Mouse (Mus musculus): ENCODE measurements around the gene Cpt1a. TPM values are rescaled to one million over a fixed set of nuclear protein-coding genes. Genes with fewer than 3 reads are reported as not detected.

The Cpt1a gene
- 25.9 and 33.4 TPM in 2 replicates for polyA plus RNA-seq (2015; fragmentation: Nextera tagmentation; extraction: Ambion mirVana)

- no peaks in the 10 kb centered on the region; the same call in 1 of the 2 replicates for H3K9me3 ChIP-seq (replicated peaks)
- H3K4me2 ChIP-seq = peak within 1 kb of the TSS; percentile 98
- peak; percentile 18; the same call in 1 of the 2 replicates for ATAC-seq (replicated peaks; ENCODE audit: low FRiP score)
- H3K4me1 ChIP-seq = peaks cover 50% of the 10 kb centered on the region
- no peaks in the 10 kb centered on the region for H3K36me3 ChIP-seq
- WGBS = 3% methylated on average over 26 of the region's 26 CpGs
- H3K9ac ChIP-seq = peak within 1 kb of the TSS; percentile 58
- peak within 1 kb of the TSS; percentile 96 for H3K27ac ChIP-seq
- H3K27me3 ChIP-seq = 0 out of 2 replicates have a peak, but pooled peaks cover 3% of the 10 kb centered on the region
- peak within 1 kb of the TSS; percentile 68 for H3K4me3 ChIP-seq (replicated peaks)
These were observed at the start of gene Cpt1a for GRCm38 (mm10) chr19:3322261-3322969. TSS of gene Cpt1a (plus strand) at chr19:3322334.

GRCm38 (mm10) chr19:3273331-3273730, 48.8 kb upstream of the Cpt1a start:
- H3K4me2 ChIP-seq = no peak overlapping the region
- no peak overlapping the region for H3K4me3 ChIP-seq (replicated peaks)
- H3K27ac ChIP-seq = no peak overlapping the region
- no peaks in the 10 kb centered on the region for H3K4me1 ChIP-seq
- no peaks in the 10 kb centered on the region for H3K27me3 ChIP-seq
- no peak for ATAC-seq (replicated peaks; ENCODE audit: low FRiP score)
- H3K9me3 ChIP-seq (replicated peaks) = no peaks in the 10 kb centered on the region
- no peak overlapping the region for H3K9ac ChIP-seq
- 91% methylated on average over 9 of the region's 9 CpGs for WGBS
- peaks cover 96% of the 10 kb centered on the region for H3K36me3 ChIP-seq

GRCm38 (mm10) chr19:3275744-3276365, 46.3 kb upstream of the Cpt1a start:
- Histone ChIP-seq H3K4me2 (no peak overlapping the region), H3K9ac (no peak overlapping the region), H3K27ac (no peak overlapping the region), H3K9me3 (replicated peaks) (no peaks in the 10 kb centered on the region), H3K4me1 (no peaks in the 10 kb centered on the region), H3K4me3 (replicated peaks) (no peak overlapping the region), H3K36me3 (peaks cover 92% of the 10 kb centered on the region), H3K27me3 (no peaks in the 10 kb centered on the region)
- WGBS = 91% methylated on average over 3 of the region's 3 CpGs
- no peak for ATAC-seq (replicated peaks; ENCODE audit: low FRiP score)

- H3K36me3 ChIP-seq = peaks cover 61% of the 10 kb centered on the region
- no peaks in the 10 kb centered on the region for H3K9me3 ChIP-seq (replicated peaks)
- H3K27ac ChIP-seq = no peak overlapping the region
- H3K27me3 ChIP-seq = no peaks in the 10 kb centered on the region
- H3K4me1 ChIP-seq = peaks cover 20% of the 10 kb centered on the region
- ATAC-seq (replicated peaks; ENCODE audit: low FRiP score) = no peak
- 74% methylated on average over 4 of the region's 4 CpGs for WGBS
- H3K4me2 ChIP-seq = peak overlapping the region; percentile 80
- H3K9ac ChIP-seq = peak overlapping the region; percentile 85
- peak overlapping the region; percentile 96 for H3K4me3 ChIP-seq (replicated peaks)
These were observed 40.2 kb upstream of the Cpt1a start for GRCm38 (mm10) chr19:3281886-3282285.

GRCm38 (mm10) chr19:3282572-3283467, 39.3 kb upstream of the Cpt1a start, which contains the start of the genes Mrpl21 and Ighmbp2:
TSS of gene Mrpl21 (plus strand) at chr19:3282901.
TSS of gene Ighmbp2 (minus strand) at chr19:3283017.
- Histone ChIP-seq H3K4me2 (peak within 1 kb of the TSS; percentile 80), H3K4me1 (peaks cover 20% of the 10 kb centered on the region), H3K9me3 (replicated peaks) (no peaks in the 10 kb centered on the region), H3K36me3 (peaks cover 61% of the 10 kb centered on the region), H3K27me3 (no peaks in the 10 kb centered on the region), H3K4me3 (replicated peaks) (peak within 1 kb of the TSS; percentile 96), H3K27ac (peak within 1 kb of the TSS; percentile 64), H3K9ac (peak within 1 kb of the TSS; percentile 85)
- WGBS = under 1% methylated on average over 49 of the region's 49 CpGs
- peak; percentile 94 for ATAC-seq (replicated peaks; ENCODE audit: low FRiP score)

DNA sequence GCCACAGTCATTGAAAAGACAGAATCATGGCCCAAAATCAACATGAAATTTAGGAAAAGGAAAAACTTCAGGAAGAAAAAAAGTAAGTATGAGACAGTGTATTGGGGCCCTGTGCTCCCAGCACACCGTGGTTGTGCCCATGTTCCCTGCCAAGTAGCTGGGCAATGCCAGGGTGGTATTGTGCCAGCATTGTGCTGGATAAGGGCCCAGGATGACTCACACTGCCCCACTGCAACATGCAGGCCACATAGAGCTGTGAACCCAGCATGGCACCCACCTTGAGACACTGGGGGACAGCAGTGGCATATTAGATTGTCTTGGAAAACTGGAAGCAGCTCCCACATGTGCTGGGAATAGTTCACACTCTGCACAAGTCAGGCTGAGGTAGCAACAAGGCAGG, 33.1 kb upstream of the Cpt1a start:
- Histone ChIP-seq H3K36me3 (peaks cover 80% of the 10 kb centered on the region), H3K4me1 (no peaks in the 10 kb centered on the region), H3K27ac (no peak overlapping the region), H3K9ac (no peak overlapping the region), H3K27me3 (no peaks in the 10 kb centered on the region), H3K4me3 (replicated peaks) (no peak overlapping the region), H3K4me2 (no peak overlapping the region), H3K9me3 (replicated peaks) (no peaks in the 10 kb centered on the region)
- ATAC-seq (replicated peaks; ENCODE audit: low FRiP score) = no peak
- WGBS = 100% methylated on average over 1 of the region's 1 CpGs

DNA sequence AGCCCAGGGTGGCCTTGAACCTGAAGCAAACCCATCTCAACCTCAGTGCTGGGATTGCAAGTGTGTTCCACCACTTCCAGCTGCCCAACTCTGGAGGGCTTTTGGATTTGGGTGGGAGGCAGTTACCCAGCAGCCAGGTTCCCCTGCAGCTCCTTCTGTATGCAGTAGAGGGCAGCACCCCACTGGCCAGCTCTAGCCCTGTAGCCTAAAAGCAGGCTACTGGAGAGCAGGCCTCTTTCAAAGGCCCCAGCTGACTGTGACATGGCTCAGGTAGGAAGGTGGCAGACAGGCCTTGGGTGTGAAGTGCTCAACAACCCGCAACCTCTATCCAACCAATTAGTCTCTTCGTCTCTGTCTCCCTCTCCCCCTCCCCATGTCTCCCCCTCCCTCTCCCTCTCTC, 30.1 kb upstream of the Cpt1a start:
- no peaks in the 10 kb centered on the region for H3K4me1 ChIP-seq
- peaks cover 54% of the 10 kb centered on the region for H3K36me3 ChIP-seq
- no peaks in the 10 kb centered on the region for H3K9me3 ChIP-seq (replicated peaks)
- WGBS = 65% methylated on average over 2 of the region's 2 CpGs
- no peak overlapping the region for H3K4me2 ChIP-seq
- H3K9ac ChIP-seq = no peak overlapping the region
- peak; percentile 76; the same call in 1 of the 2 replicates for ATAC-seq (replicated peaks; ENCODE audit: low FRiP score)
- H3K27ac ChIP-seq = no peak overlapping the region
- no peak overlapping the region for H3K4me3 ChIP-seq (replicated peaks)
- no peaks in the 10 kb centered on the region for H3K27me3 ChIP-seq

DNA sequence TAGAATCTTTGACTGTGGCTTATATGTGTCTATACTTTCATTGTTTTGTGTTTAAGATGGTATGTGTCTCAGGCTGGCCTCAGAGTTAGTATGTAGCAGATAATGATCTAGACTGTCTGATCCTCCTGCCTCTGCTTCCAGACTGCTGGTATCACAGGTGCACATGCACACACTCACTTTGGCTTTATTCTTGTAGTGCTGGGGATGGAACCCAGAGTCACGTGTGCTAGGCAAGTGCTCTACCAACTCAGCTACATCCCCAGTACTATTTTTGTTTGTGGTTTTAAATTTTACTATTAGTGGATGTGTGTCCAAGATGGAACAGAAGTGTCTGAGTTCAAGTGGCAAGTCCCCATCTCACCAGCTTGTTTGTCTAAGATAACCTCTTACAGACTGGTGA, 29.1 kb upstream of the Cpt1a start:
- Histone ChIP-seq H3K27me3 (no peaks in the 10 kb centered on the region), H3K36me3 (peaks cover 44% of the 10 kb centered on the region), H3K27ac (no peak overlapping the region), H3K4me3 (replicated peaks) (no peak overlapping the region), H3K4me1 (no peaks in the 10 kb centered on the region), H3K9me3 (replicated peaks) (no peaks in the 10 kb centered on the region), H3K4me2 (no peak overlapping the region), H3K9ac (no peak overlapping the region)
- 90% methylated on average over 1 of the region's 1 CpGs for WGBS
- ATAC-seq (replicated peaks; ENCODE audit: low FRiP score) = no peak

GRCm38 (mm10) chr19:3295245-3295644, 26.9 kb upstream of the Cpt1a start:
- no peak overlapping the region for H3K9ac ChIP-seq
- no peaks in the 10 kb centered on the region for H3K4me1 ChIP-seq
- H3K4me3 ChIP-seq (replicated peaks) = no peak overlapping the region
- WGBS = 80% methylated on average over 6 of the region's 6 CpGs
- no peaks in the 10 kb centered on the region for H3K9me3 ChIP-seq (replicated peaks)
- no peak overlapping the region for H3K4me2 ChIP-seq
- no peaks in the 10 kb centered on the region for H3K27me3 ChIP-seq
- H3K36me3 ChIP-seq = peaks cover 22% of the 10 kb centered on the region
- H3K27ac ChIP-seq = no peak overlapping the region
- no peak for ATAC-seq (replicated peaks; ENCODE audit: low FRiP score)

GRCm38 (mm10) chr19:3297034-3297433, 25.1 kb upstream of the Cpt1a start:
- Histone ChIP-seq H3K27ac (no peak overlapping the region), H3K9ac (no peak overlapping the region), H3K4me2 (no peak overlapping the region), H3K4me3 (replicated peaks) (no peak overlapping the region), H3K9me3 (replicated peaks) (no peaks in the 10 kb centered on the region), H3K27me3 (no peaks in the 10 kb centered on the region), H3K36me3 (peaks cover 6% of the 10 kb centered on the region), H3K4me1 (no peaks in the 10 kb centered on the region)
- no peak for ATAC-seq (replicated peaks; ENCODE audit: low FRiP score)

DNA sequence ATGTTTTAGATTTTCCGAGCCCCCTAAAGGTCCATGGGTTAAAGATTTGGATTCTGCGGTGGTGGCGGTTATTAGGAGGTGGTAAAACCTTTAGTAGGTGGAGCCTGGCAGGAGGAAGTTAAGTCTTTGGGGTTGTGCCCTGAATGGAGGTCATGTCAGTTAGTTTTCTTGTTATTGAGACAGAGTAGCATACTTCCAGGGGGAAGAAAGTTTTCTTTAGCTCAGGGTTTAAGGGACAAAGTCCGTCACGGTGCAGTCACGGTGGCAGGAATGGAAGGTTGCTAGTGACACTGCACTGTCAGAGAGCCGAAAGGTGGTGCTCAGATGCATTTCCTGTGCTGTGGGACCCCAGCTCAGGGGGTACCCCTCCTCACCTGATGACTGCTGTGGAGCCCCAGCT, 24.4 kb upstream of the Cpt1a start:
- Histone ChIP-seq H3K9ac (no peak overlapping the region), H3K4me1 (no peaks in the 10 kb centered on the region), H3K4me2 (no peak overlapping the region), H3K9me3 (replicated peaks) (no peaks in the 10 kb centered on the region), H3K36me3 (no peaks in the 10 kb centered on the region), H3K4me3 (replicated peaks) (no peak overlapping the region), H3K27ac (no peak overlapping the region), H3K27me3 (no peaks in the 10 kb centered on the region)
- ATAC-seq (replicated peaks; ENCODE audit: low FRiP score) = no peak
- 85% methylated on average over 7 of the region's 7 CpGs for WGBS

DNA sequence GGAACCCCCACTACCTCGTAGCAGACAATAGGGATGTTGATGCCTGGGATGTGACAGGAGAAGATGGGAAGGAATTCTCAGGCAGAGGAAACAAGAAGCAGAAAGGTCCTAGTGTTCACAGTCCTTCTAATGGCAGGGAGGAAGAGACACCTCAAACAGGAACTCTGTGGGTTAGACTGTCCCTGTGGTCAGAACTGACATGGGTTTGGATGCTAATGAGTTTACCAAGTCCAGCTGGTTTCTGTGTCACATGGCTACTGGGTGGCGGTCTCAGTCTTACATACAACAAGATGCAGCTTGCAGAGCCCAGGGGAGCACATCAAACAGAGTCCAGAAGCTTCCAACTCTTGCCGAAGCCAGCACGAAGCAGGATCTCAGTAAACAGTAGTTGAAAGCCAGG, 18.1 kb upstream of the Cpt1a start:
- 78% methylated on average over 4 of the region's 4 CpGs for WGBS

More for the DNA sequence above, 18.1 kb upstream of the Cpt1a start:
- Histone ChIP-seq H3K4me3 (replicated peaks) (no peak overlapping the region), H3K27ac (no peak overlapping the region), H3K36me3 (no peaks in the 10 kb centered on the region), H3K9me3 (replicated peaks) (no peaks in the 10 kb centered on the region), H3K4me2 (no peak overlapping the region), H3K9ac (no peak overlapping the region), H3K27me3 (no peaks in the 10 kb centered on the region), H3K4me1 (peaks cover 6% of the 10 kb centered on the region; the same call in 1 of the 2 replicates)
- no peak for ATAC-seq (replicated peaks; ENCODE audit: low FRiP score)

Data from kidney, embryonic 15.5 days (tissue).